Mouse (Mus musculus) intestine, embryonic 16.5 days (tissue): ENCODE data around the gene Plpp1. TPM values are rescaled to one million over a fixed set of nuclear protein-coding genes. Genes with fewer than 3 reads are reported as not detected.

Source experiments
- ATAC-seq: fragments of 200-750 bp; cut with Nextera tagmentation; 2 replicates; pipeline ENCODE4 v1.8.0; 2017; ENCODE audit warnings: moderate TSS enrichment, moderate library complexity
- H3K27ac ChIP-seq: fragments of 300-500 bp; sonication (generic); 2 replicates; pipeline ENCODE4 v1.5.1; 2014; ENCODE audit warnings: mild to moderate bottlenecking, low read length
- H3K27me3 ChIP-seq: fragments of 300-500 bp; sonication (generic); replicated peaks from 2 replicates; pipeline ENCODE4 v1.6.1; 2014; ENCODE audit warnings: low read length, control low read depth, mixed read lengths; ENCODE audit not compliant: control insufficient read depth, insufficient read depth
- H3K36me3 ChIP-seq: fragments of 300-500 bp; sonication (generic); 2 replicates; pipeline ENCODE4 v1.6.1; 2014; ENCODE audit warnings: low read length, control low read depth; ENCODE audit not compliant: control insufficient read depth, insufficient read depth
- H3K4me1 ChIP-seq: fragments of 300-500 bp; sonication (generic); 2 replicates; pipeline ENCODE4 v1.6.1; 2014; ENCODE audit warnings: low read length, control low read depth, mixed read lengths; ENCODE audit not compliant: control insufficient read depth, insufficient read depth
- H3K4me2 ChIP-seq: fragments of 300-500 bp; sonication (generic); 2 replicates; pipeline ENCODE4 v1.6.1; 2014; ENCODE audit warnings: low read depth, low read length, control low read depth
- H3K4me3 ChIP-seq: fragments of 300-500 bp; sonication (generic); 2 replicates; pipeline ENCODE4 v1.5.1; 2014; ENCODE audit warnings: mild to moderate bottlenecking, low read length
- H3K9ac ChIP-seq: fragments of 300-500 bp; sonication (generic); 2 replicates; pipeline ENCODE4 v1.6.1; 2014; ENCODE audit warnings: low read depth, low read length
- H3K9me3 ChIP-seq: fragments of 300-500 bp; sonication (generic); 2 replicates; pipeline ENCODE4 v1.6.1; 2016; ENCODE audit warnings: low read length, control low read depth; ENCODE audit not compliant: control insufficient read depth
- WGBS: fragments of 180-500 bp; shearing (Covaris S2); extraction: QIAGEN DNeasy Blood & Tissue Kit; methylation state at CpG from one replicate; pipeline ENCODE4 v1.1.7; 2014; 5-methylcytosine and 5-hydroxymethylcytosine counted together
- polyA plus RNA-seq: library from polyadenylated mRNA; unstranded; fragments of >200 nt; fragmentation: Nextera tagmentation; extraction: Ambion mirVana; gene quantifications from 2 replicates; pipeline ENCODE4 v1.2.1, GENCODE M21; 2015

The Plpp1 gene
- polyA plus RNA-seq, 1 experiment from 2014 or later = 97.3 TPM

DNA sequence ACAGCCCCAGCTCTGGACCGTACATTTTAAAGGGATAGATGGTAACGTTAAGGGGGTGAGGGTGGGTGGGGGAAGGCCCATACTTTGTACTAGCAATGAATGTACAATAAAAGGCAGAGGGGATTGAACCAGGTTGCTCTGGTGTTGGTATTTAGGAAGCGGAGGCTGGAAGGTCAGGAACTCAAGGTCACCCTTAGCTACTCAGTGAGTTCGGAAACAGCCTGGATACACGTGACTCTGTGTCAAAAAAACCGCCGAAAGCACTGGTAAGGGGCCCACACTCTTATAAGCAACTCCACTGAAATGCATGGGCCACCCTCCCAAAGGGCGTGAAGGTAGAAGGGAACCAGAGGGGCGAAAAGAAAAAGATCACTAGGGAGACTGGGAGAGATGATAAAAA is 41.2 kb upstream of the Plpp1 start:
- 68% methylated on average over 9 of the region's 9 CpGs for WGBS
- no peaks in the 10 kb centered on the region for H3K27me3 ChIP-seq
- H3K4me1 ChIP-seq = peaks cover 21% of the 10 kb centered on the region
- H3K4me3 ChIP-seq = no peak overlapping the region
- H3K4me2 ChIP-seq = no peak overlapping the region
- H3K9me3 ChIP-seq = no peaks in the 10 kb centered on the region
- H3K9ac ChIP-seq = no peak overlapping the region
- no peak overlapping the region for H3K27ac ChIP-seq
- no peak for ATAC-seq
- no peaks in the 10 kb centered on the region for H3K36me3 ChIP-seq

DNA sequence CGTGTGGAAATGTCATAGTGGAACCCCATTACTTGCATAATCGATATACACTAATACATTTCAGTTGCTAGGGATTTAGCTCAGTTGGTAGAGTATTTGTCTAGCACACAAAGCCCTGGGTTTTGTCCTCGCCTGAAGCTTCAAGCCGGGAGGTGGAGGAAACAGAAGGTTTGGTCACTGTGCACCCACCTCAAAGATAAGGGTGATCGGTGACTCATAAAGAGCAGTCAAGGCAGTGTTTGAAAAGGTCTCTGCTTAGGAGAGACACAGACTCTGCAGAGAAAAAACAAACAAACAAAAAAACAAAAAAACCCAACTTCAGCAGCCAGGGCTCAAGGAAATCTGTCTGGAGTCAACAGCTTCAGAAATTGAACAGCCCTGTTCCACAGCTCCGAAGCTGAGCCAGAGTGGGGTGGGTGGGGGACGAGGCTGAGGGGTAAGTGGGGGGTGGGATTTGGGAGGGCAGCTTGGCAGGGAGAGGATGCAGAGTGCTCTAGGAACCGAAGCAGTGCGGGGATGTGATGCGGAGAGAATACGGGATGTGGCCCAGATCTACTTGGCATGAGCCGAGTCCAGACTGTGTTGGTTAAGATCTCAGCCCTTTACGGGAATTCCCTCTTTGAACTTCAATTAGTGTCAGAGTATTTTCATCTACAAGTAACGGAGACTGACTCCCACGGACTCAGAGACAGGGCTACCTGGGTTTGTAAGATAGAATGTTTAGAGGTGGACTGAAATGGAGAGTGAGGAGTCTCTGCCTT is 40.6 kb upstream of the Plpp1 start:
- Histone ChIP-seq H3K4me3 (no peak overlapping the region), H3K4me1 (peaks cover 17% of the 10 kb centered on the region), H3K36me3 (no peaks in the 10 kb centered on the region), H3K9ac (no peak overlapping the region), H3K27me3 (no peaks in the 10 kb centered on the region), H3K9me3 (no peaks in the 10 kb centered on the region), H3K27ac (no peak overlapping the region), H3K4me2 (no peak overlapping the region)
- ATAC-seq = no peak
- 60% methylated on average over 15 of the region's 15 CpGs for WGBS

DNA sequence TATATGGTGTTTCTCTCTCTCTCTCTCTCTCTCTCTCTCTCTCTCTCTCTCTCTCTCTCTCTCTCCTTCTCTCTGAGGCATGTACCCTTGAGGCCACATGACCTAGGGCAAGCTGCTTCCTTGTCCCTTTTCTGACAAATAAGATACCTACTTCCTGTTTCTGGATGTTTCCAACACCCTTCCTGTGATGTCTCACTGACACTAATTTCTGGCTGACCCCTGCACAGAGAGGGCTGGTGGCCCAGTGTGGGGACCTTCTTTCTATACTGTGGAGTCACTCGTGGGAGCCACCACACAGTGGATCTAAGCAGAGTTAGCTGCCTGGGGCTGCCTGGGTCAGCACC is 40.1 kb upstream of the Plpp1 start:
- H3K27ac ChIP-seq = no peak overlapping the region
- H3K4me3 ChIP-seq = no peak overlapping the region
- no peak overlapping the region for H3K9ac ChIP-seq
- no peak overlapping the region for H3K4me2 ChIP-seq
- peaks cover 12% of the 10 kb centered on the region; the same call in 1 of the 2 replicates for H3K4me1 ChIP-seq
- WGBS = 41% methylated on average over 1 of the region's 1 CpGs
- no peak for ATAC-seq
- H3K27me3 ChIP-seq = no peaks in the 10 kb centered on the region
- no peaks in the 10 kb centered on the region for H3K9me3 ChIP-seq
- no peaks in the 10 kb centered on the region for H3K36me3 ChIP-seq

DNA sequence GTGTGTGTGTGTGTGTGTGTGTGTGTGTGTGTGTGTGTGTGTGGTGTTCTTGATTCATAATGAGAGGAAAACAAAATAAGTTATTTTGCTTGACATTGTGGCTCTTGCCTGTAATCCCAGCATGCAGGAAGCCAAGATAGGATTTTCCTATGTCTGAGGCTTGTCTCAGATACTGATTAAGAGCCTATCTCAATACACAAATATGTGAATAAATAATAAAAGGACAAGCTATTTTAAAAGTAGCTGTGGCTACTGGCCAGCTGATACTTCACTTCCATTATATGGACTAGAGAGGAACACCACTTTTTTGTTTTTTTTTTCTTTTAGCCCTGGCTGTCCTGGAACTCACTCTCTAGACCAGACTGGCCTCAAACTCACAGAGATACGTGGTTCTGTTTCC is 38.8 kb upstream of the Plpp1 start:
- no peak for ATAC-seq
- 60% methylated on average over 1 of the region's 1 CpGs for WGBS
- H3K4me1 ChIP-seq = peaks cover 11% of the 10 kb centered on the region; the same call in 1 of the 2 replicates
- no peak overlapping the region for H3K4me2 ChIP-seq
- H3K27ac ChIP-seq = peak overlapping the region; percentile 64
- no peak overlapping the region for H3K9ac ChIP-seq
- no peak overlapping the region for H3K4me3 ChIP-seq
- no peaks in the 10 kb centered on the region for H3K27me3 ChIP-seq
- no peaks in the 10 kb centered on the region for H3K9me3 ChIP-seq
- no peaks in the 10 kb centered on the region for H3K36me3 ChIP-seq

DNA sequence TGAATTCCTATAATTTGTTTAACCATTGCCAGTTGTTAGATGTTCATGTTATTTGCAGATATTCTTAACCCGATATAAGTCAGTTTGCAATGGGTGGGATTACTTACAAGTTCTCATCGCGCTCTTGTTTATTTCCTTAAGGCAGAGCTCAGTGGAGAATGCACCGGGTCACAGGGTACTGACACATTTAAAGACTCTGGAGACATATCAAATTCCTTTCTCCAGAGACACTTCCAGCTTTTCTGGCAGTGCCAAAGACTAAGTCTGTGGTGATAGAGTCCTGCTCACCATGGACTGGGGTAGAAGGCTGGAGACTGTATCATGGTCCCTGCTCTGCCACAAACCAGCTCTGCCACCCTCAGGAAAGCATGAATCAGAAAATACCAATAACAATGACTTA is 38.0 kb upstream of the Plpp1 start:
- no peak overlapping the region for H3K4me2 ChIP-seq
- H3K36me3 ChIP-seq = no peaks in the 10 kb centered on the region
- no peak; the same call in 1 of the 2 replicates for ATAC-seq
- no peak overlapping the region for H3K9ac ChIP-seq
- peaks cover 11% of the 10 kb centered on the region; the same call in 1 of the 2 replicates for H3K4me1 ChIP-seq
- peaks cover 6% of the 10 kb centered on the region for H3K9me3 ChIP-seq
- no peak overlapping the region for H3K4me3 ChIP-seq
- no peaks in the 10 kb centered on the region for H3K27me3 ChIP-seq
- 50% methylated on average over 4 of the region's 4 CpGs for whole genome bisulfite sequencing
- peak overlapping the region; percentile 50; the same call in 1 of the 2 replicates for H3K27ac ChIP-seq

DNA sequence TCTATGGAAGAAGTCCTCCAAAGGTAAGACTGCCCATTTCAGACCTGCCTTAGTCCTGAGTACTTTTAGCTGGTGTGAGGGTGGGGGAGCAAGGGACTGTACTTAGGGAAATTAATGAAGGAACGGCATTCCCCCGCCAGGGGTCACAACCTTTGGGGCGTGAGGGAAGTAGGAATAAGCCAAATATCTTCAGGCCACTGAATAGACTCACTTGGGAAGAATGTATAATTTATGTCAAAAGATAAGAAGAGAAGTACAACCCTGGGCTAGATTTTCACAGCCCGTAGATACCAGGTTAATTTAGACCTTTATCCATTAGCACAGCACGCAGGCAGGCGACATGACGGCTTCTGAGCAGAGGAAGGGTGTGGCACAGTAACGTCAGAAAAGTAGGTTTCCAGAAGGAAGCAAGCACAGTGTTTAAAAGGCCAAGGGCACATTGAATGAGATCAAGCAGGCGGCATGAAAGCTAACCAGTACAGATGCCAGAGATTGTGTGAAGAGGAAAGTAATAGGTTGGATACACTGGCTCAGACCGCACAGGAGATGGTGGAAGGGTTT is 37.0 kb upstream of the Plpp1 start:
- H3K9me3 ChIP-seq = peaks cover 6% of the 10 kb centered on the region
- H3K27me3 ChIP-seq = no peaks in the 10 kb centered on the region
- H3K36me3 ChIP-seq = no peaks in the 10 kb centered on the region
- H3K27ac ChIP-seq = no peak overlapping the region
- WGBS = 61% methylated on average over 10 of the region's 10 CpGs
- ATAC-seq = 0 out of 2 replicates have a peak, but pooled peaks have one; percentile 17
- peaks cover 11% of the 10 kb centered on the region; the same call in 1 of the 2 replicates for H3K4me1 ChIP-seq
- no peak overlapping the region for H3K4me3 ChIP-seq
- no peak overlapping the region for H3K9ac ChIP-seq
- no peak overlapping the region for H3K4me2 ChIP-seq

DNA sequence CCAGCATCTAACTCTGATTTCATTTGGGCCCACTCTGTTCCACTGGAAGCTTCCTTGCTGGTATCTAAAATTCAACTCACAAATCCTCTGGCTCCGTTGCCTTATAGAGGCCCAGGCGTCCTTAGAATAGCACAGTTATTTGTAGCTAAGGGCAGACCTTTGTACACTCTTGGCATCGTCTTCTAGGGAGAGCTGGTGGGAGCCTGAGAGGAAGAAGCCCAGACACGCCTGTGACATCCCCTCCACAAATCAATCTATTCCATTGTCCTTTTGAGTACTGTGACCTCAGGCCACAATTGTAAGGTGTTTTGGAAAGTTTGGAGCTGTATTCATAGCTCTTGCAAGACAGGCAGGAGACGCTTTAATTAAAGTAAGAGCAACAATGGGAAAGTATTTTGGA is 36.0 kb upstream of the Plpp1 start:
- H3K9me3 ChIP-seq = peaks cover 6% of the 10 kb centered on the region
- no peak overlapping the region for H3K4me2 ChIP-seq
- H3K36me3 ChIP-seq = no peaks in the 10 kb centered on the region
- H3K9ac ChIP-seq = no peak overlapping the region
- H3K27ac ChIP-seq = no peak overlapping the region
- H3K4me1 ChIP-seq = peaks cover 11% of the 10 kb centered on the region; the same call in 1 of the 2 replicates
- no peak overlapping the region for H3K4me3 ChIP-seq
- no peak for ATAC-seq
- no peaks in the 10 kb centered on the region for H3K27me3 ChIP-seq
- WGBS = 72% methylated on average over 5 of the region's 5 CpGs

DNA sequence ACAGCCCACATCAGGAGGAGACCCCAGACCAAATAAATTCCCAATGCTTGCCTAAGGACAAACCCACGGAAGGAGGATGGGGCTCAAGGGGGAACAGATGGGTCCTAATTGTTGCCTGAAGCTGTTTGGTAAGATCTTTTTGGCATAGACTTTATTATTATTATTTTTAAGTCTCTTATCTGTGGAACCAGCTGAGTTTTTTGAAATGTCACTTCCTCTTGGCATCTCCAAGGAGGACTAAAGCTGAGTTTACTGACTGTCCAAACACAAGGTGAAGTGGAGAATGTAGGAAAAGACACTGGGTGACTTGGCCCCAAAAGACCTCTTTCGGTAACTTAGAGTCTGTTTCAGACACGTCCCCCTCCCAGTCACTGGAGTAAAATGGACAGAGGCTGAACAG is 34.9 kb upstream of the Plpp1 start:
- Histone ChIP-seq H3K4me2 (no peak overlapping the region), H3K36me3 (no peaks in the 10 kb centered on the region), H3K9ac (no peak overlapping the region), H3K9me3 (peaks cover 6% of the 10 kb centered on the region), H3K4me1 (peaks cover 16% of the 10 kb centered on the region), H3K27me3 (no peaks in the 10 kb centered on the region), H3K4me3 (no peak overlapping the region), H3K27ac (no peak overlapping the region)
- no peak for ATAC-seq
- WGBS = 91% methylated on average over 3 of the region's 3 CpGs

DNA sequence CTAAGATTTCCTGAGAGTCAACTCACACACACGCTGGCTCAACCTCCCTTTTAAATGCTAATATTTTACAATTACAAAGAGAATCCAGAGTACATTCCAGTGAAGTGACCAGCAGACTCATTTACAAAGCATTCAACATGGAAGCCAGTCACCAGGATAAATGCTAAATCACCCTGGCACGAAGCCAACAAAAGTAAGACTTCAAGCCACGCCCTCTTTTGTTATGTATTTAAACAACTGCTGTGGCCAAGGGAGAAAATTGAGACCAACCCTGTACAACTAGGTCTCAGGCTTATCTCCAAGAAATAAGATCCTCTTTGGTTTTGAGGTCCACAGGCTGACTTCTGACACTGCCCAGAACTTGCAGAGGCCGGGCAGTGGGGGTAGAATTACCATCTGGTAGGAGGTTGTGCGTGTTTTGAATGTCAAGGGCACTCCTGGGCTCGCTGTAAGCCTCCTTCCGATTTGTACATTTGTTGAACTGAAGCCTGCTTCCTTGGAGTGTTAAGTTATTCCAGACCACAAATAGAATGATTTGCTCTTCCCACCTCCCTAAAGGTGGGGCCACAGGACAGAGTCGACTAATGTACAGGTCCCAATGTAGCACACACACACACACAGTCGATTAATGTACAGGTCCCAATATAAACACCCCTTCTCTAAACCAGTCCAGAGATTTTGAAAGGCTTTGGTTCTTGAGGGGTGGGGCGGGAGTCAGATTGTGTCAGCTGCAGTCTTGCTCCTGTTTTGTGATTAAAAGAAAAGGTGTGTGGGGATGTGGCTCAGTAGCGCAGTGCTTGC is 29.9 kb upstream of the Plpp1 start:
- H3K4me1 ChIP-seq = peaks cover 9% of the 10 kb centered on the region
- H3K36me3 ChIP-seq = no peaks in the 10 kb centered on the region
- H3K4me2 ChIP-seq = no peak overlapping the region
- H3K4me3 ChIP-seq = no peak overlapping the region
- 32% methylated on average over 11 of the region's 11 CpGs for WGBS
- H3K9me3 ChIP-seq = peaks cover 6% of the 10 kb centered on the region
- ATAC-seq = peak; percentile 82
- H3K27ac ChIP-seq = peak overlapping the region; percentile 73
- H3K9ac ChIP-seq = no peak overlapping the region
- no peaks in the 10 kb centered on the region for H3K27me3 ChIP-seq
